In genomic region chr7:25702350-25702749, GRCm38 (mm10) we compare ENCODE assay signal across 1 mouse cellular context.
TF ChIP-seq lines count a peak whose summit lies in the region.

No protein-coding gene starts in this region.

TF ChIP-seq in CH12.LX, 34 proteins besides CTCF, POLR2A, EP300 and RAD21:
- no peak; the same call in 1 of the 2 replicates for TF ChIP-seq SMC3 (IDR thresholded peaks at IDR 0.05; ENCODE audit: low read depth, low read length)
- TF ChIP-seq TCF12 (IDR thresholded peaks at IDR 0.05; ENCODE audit: low read depth, low read length): no peak
- TF ChIP-seq NELFE (IDR thresholded peaks at IDR 0.05; ENCODE audit: low read depth, low read length): no peak
- no peak for TF ChIP-seq MAFK (IDR thresholded peaks at IDR 0.05; ENCODE audit: insufficient replicate concordance, low read length)
- no peak for TF ChIP-seq GABPA (IDR thresholded peaks at IDR 0.05; ENCODE audit: insufficient replicate concordance, low read depth, low read length)
